Mouse (Mus musculus) cerebral cortex, adult 2 months (tissue): Measurements from ENCODE around the gene Oosp2.

Source experiments
- WGBS: fragments of 180-500 bp; shearing (Covaris S2); methylation state at CpG from one replicate; pipeline ENCODE4 v1.1.7; 2018; 5-methylcytosine and 5-hydroxymethylcytosine counted together

Gene Oosp2

GRCm38 (mm10) chr19:11660459-11660858 lies at the start of gene Oosp2:
Gene Oosp2 (minus strand): TSS chr19:11660559.
- 93% methylated on average over 5 of the region's 5 CpGs for WGBS

- WGBS: 92% methylated on average over 6 of the region's 6 CpGs
Measured at GRCm38 (mm10) chr19:11698342-11698741, 38.0 kb upstream of the Oosp2 start.

- 89% methylated on average over 2 of the region's 2 CpGs for WGBS
Measured at GRCm38 (mm10) chr19:11696755-11697154, 36.4 kb upstream of the Oosp2 start, which contains the start of gene Oosp3. Gene Oosp3 (plus strand): TSS chr19:11697055.

DNA sequence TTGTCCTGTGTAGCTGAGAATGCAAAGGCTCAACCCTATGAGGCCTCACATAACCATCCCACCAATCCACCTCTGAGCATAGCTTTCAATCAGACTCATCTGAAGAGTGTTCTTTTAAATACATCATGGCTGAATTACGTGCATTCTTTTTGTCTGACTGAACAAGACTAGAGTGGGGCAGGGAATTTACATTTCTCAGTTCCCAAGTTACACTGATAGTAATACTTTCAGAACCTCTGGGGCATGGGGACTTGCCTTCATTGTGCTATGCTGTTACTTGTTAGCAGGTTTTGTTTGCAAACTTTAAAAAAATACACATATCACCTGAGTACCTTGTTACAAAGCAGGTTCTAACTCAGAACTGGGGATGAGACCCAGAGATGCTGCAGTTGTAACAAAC lies 31.1 kb upstream of the Oosp2 start:
- WGBS: 73% methylated on average over 1 of the region's 1 CpGs

- 72% methylated on average over 5 of the region's 5 CpGs for WGBS
Measured at GRCm38 (mm10) chr19:11690839-11691238, 30.5 kb upstream of the Oosp2 start, which contains the start of gene Oosp1. Gene Oosp1 (minus strand): TSS chr19:11691150.

DNA sequence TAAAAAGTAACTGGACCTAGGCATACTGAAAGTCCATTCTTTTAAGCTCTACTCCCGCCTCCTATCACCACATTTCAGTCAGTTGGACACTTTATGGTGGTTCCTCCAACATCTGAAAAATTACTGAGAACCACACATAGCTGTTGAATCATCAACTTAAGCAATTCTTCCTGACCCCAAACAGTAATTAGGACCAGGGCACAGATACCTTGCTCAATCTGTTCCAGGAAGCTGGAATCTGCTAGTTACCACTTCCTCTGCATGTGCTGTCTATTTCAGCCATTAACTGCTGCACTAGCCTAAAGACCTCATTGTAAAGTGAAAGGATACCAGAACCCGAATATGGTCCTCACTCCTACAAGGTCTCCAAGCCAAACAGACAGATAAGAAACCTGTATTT lies 1.2 kb downstream of the Oosp2 start:
- 72% methylated on average over 2 of the region's 2 CpGs for WGBS

GRCm38 (mm10) chr19:11649564-11649963 lies 10.8 kb downstream of the Oosp2 start:
- WGBS: 77% methylated on average over 4 of the region's 4 CpGs

GRCm38 (mm10) chr19:11646166-11646565 lies 14.2 kb downstream of the Oosp2 start:
- WGBS: 78% methylated on average over 3 of the region's 3 CpGs

GRCm38 (mm10) chr19:11640732-11641131 lies 19.6 kb downstream of the Oosp2 start, which contains the start of gene Ms4a3:
Gene Ms4a3 (minus strand): TSS chr19:11640851.
- 53% methylated on average over 1 of the region's 1 CpGs for WGBS

DNA sequence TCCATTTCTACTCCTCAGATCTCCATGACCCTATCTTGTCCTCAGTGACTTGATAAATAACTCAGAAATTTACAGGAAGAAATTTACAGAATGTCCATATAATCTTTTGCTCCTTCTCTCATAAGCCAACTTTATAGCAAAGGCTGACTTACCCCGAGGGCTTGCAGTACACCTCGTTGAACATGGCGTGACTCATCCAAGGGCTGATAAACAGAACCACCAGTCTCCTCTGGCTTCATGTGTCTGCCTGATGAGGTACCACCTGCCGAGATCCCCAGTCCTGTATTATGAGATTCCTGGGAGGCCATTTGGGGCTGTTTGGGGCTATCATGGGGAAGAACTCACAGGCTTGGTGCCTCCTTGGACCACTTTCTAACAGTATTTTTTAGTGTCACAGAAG lies 21.3 kb downstream of the Oosp2 start:
- 83% methylated on average over 4 of the region's 4 CpGs for WGBS

- 78% methylated on average over 5 of the region's 5 CpGs for WGBS
Measured at GRCm38 (mm10) chr19:11635572-11635971, 24.8 kb downstream of the Oosp2 start.

- 62% methylated on average over 2 of the region's 2 CpGs for WGBS
Measured at GRCm38 (mm10) chr19:11634330-11634729, 26.0 kb downstream of the Oosp2 start.

GRCm38 (mm10) chr19:11633732-11634131 lies 26.6 kb downstream of the Oosp2 start:
- 89% methylated on average over 1 of the region's 1 CpGs for WGBS

DNA sequence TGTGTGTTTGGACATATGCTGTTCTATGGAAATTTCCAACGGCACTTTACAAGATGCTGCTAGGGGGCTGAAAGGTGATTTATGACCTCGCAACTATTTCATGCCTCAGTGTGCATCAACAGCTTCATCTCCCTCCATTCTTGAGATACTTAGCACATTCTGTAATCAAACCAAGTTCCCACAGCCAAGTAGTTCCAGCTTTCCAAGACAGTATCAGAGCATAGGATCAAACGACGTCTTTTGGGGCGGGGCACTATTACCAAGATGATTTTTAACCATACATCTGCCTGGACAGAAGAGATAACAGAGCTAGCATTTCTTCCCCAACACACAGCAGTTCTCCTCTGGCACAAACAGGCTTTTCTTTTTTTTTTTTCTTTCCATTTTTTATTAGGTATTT lies 35.1 kb downstream of the Oosp2 start:
- 78% methylated on average over 5 of the region's 5 CpGs for WGBS

DNA sequence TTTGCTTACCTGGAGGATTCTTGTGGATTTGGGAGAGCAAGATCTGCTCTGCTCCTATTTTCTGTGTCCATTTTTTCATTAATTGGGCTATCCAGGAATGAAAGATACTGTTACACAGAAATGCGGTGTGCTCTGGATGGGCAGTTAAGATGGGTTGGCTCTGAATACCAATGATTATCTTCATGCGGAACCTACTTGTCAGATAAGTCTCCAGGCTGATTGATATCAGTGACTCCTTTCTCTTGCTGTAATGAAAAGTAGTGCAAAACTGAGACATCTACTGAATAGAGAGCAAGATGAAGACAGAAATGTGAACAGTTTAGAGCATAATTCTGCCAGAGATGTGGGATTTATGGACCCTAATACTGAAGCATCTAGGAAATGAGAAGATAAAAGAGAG lies 36.8 kb downstream of the Oosp2 start, which contains the start of gene Ms4a2:
Ms4a2 (minus strand) TSS at position 169 of the 400 bp plus-strand sequence.
- 93% methylated on average over 2 of the region's 2 CpGs for WGBS

- WGBS: 75% methylated on average over 2 of the region's 2 CpGs
Measured at GRCm38 (mm10) chr19:11614805-11615204, 45.6 kb downstream of the Oosp2 start.

GRCm38 (mm10) chr19:11613776-11614443 lies 46.4 kb downstream of the Oosp2 start:
- WGBS: 71% methylated on average over 8 of the region's 8 CpGs

DNA sequence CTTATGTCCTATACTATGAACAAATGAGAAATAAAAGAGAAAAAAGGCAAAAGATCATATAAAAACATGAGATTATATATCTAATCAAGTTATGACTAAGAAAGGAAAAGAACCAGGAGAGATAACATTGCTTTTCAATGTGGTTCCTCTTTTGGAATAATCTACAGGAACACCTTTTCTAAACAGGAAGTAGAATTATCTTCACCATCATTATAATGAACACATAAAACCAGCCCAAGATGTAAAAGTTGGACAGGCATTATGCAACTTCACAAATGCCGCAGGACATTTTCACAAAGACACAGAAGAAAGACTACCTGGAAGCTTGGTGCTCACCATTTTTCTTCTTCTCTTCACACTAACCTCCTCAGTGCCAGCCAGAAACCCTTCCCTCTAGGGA lies 47.3 kb downstream of the Oosp2 start:
- WGBS: 87% methylated on average over 1 of the region's 1 CpGs

- WGBS: 67% methylated on average over 2 of the region's 2 CpGs
Measured at GRCm38 (mm10) chr19:11612293-11612692, 48.1 kb downstream of the Oosp2 start.

DNA sequence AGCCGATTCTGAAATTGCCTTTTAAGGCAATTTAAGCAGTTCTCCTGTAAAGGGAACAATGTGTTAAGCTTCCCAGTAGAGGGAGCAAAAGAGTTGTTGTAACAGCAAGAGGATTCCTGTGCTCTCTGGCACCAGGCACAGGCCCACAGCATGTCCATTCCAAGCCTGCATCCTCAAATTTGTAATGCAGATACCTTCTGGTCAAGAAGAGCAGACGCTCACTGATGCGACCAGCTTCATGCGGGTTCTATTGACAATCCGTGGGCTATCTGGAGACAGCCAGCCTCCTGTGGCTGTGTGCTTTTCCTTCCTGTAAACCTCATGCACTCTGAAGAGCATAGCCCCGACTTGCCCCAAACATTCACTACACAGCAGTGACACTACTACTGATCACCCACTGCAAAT lies 48.8 kb downstream of the Oosp2 start:
- WGBS: 26% methylated on average over 6 of the region's 6 CpGs

GRCm38 (mm10) chr19:11608172-11608571 lies 52.2 kb downstream of the Oosp2 start:
- WGBS: 0% methylated on average over 1 of the region's 1 CpGs

DNA sequence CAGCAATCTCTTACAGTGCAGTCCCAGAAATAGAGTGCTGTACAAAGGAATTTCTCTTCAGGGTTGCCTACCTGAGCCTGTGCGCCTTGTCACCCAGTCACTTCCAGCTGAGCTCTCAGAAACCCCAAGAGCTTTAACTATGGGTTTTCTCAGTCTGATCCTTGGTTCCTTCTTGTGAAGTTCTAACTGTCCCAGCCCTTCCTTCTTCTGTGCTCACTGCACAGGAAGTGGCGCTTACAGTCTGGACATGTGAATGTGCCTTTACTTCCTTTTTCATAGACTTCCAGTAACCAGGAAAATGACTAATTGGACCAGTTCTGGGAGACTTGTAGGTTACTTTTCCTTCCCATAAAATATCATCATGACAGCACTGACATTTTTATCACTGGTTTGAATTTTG lies 55.8 kb downstream of the Oosp2 start, which contains the start of gene Ms4a6d:
Ms4a6d (minus strand) TSS at position 247 of the 400 bp plus-strand sequence.
- 86% methylated on average over 2 of the region's 2 CpGs for WGBS

DNA sequence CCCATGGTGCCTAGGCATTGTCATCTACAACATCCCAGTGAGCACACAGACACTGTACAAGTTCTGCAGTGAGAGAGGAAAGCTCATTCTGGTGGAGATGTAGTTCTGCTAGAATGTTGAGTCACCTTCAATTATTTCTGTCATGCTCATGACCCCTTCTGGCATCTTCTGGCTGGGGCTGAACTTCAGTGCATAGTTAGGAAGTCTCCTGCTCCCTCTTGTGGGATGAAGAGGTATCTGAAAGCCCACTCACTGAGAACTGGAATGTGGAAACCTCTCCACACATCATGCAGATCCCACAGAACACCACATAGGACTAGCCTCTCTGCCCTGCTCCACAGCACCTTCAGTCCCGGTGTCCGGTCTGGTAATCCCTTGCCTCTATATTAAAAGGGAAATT lies 58.3 kb downstream of the Oosp2 start:
- WGBS: 94% methylated on average over 2 of the region's 2 CpGs

GRCm38 (mm10) chr19:11601349-11601748 lies 59.0 kb downstream of the Oosp2 start:
- WGBS: 81% methylated on average over 3 of the region's 3 CpGs
